Mouse (Mus musculus) midbrain, embryonic 15.5 days (tissue): ENCODE results near the gene Sez6l. TPM values are rescaled to one million over a fixed set of nuclear protein-coding genes. Genes with fewer than 3 reads are reported as not detected.

Experiments used
- ATAC-seq: fragments of 200-750 bp; cut with Nextera tagmentation; replicated peaks from 2 replicates; pipeline ENCODE4 v1.8.0; 2017; ENCODE audit warnings: moderate TSS enrichment
- H3K27ac ChIP-seq: fragments of 300-500 bp; sonication (generic); 2 replicates; pipeline ENCODE4 v1.5.1; 2015; ENCODE audit warnings: mild to moderate bottlenecking, inconsistent platforms
- H3K27me3 ChIP-seq: fragments of 300-500 bp; sonication (generic); replicated peaks from 2 replicates; pipeline ENCODE4 v1.6.1; 2015; ENCODE audit warnings: inconsistent platforms
- H3K36me3 ChIP-seq: fragments of 300-500 bp; sonication (generic); replicated peaks from 2 replicates; pipeline ENCODE4 v1.6.1; 2015; ENCODE audit warnings: inconsistent platforms
- H3K4me1 ChIP-seq: fragments of 300-500 bp; sonication (generic); 2 replicates; pipeline ENCODE4 v1.6.1; 2015; ENCODE audit warnings: inconsistent platforms
- H3K4me2 ChIP-seq: fragments of 300-500 bp; sonication (generic); 2 replicates; pipeline ENCODE4 v1.6.1; 2015; ENCODE audit warnings: inconsistent platforms, mild to moderate bottlenecking, moderate library complexity
- H3K4me3 ChIP-seq: fragments of 300-500 bp; sonication (generic); 2 replicates; pipeline ENCODE4 v1.5.1; 2015; ENCODE audit warnings: mild to moderate bottlenecking, inconsistent platforms
- H3K9ac ChIP-seq: fragments of 300-500 bp; sonication (generic); 2 replicates; pipeline ENCODE4 v1.6.1; 2015; ENCODE audit warnings: mild to moderate bottlenecking, inconsistent platforms
- H3K9me3 ChIP-seq: fragments of 300-500 bp; sonication (generic); 2 replicates; pipeline ENCODE4 v1.6.1; 2016; ENCODE audit warnings: inconsistent platforms
- WGBS: fragments of 180-500 bp; shearing (Covaris S2); methylation state at CpG from one replicate; pipeline ENCODE4 v1.1.7; 2015; ENCODE audit warnings: mixed read lengths; 5-methylcytosine and 5-hydroxymethylcytosine counted together
- polyA plus RNA-seq: library from polyadenylated mRNA; unstranded; fragments of >200 nt; fragmentation: Nextera tagmentation; extraction: Ambion mirVana; gene quantifications from 2 replicates; pipeline ENCODE4 v1.2.1, GENCODE M21; 2015

The Sez6l gene
- polyA plus RNA-seq, 1 experiment from 2014 or later: 67.5 TPM

DNA sequence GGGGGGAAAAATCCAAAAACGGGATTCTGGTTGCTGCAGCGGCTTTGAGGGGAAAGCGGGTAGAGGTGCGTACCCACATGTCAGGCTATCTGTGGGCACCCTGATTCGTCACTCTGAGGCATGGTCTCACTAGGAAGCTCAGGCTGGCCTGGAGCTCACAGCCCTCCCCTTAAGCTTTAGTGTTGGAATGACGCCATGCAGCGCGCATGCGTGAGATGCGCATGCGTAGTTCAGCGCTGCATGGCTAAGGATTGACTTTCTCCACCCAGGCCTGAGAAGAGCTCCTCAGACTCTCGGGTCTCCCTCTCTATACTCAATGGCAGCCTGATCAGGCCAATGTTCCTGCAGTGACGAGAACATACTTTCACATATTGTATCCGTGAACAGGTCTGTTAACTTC is 24.2 kb downstream of the Sez6l start:
- 84% methylated on average over 15 of the region's 15 CpGs for WGBS
- Histone ChIP-seq H3K4me2 (no peak overlapping the region), H3K9me3 (no peaks in the 10 kb centered on the region), H3K36me3 (no peaks in the 10 kb centered on the region), H3K4me1 (peaks cover 62% of the 10 kb centered on the region), H3K27ac (peak overlapping the region; percentile 82), H3K27me3 (no peaks in the 10 kb centered on the region), H3K9ac (no peak overlapping the region), H3K4me3 (no peak overlapping the region)
- no peak for ATAC-seq

DNA sequence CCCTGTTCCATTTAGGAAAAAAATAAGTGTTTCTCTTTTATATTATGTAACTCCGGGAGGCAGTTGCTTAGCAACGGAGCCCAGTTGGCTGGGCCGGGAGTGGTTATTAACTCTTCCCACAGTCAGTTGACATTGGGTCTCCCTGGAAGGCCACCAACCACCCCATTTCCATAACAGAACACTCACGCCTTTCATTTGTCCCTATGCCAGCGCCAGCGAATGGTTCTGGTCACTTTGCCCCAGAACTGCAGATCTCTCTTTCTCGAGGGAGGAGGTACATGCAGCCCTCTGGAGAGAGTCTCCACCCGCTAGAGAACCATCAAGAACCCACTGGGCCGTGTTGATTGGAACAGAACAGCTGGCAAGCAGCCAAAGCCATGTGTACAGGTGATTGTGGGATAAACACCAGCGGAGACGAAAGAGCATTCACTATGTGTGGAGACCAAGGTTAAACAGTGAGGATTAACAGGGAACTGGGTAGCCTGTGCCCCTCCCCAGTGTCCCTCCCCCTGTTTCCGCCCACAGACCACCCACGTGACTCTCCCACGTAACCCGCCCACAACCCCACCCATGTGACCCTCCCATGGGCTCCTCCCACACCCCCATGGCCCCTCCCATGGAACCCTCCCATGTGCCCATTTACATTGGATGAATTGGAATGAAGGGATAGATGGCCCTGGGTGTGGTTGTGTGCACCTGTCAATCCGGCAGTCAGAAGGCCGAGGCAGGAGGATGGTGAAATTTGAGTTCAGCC is 24.8 kb downstream of the Sez6l start:
- Histone ChIP-seq H3K4me2 (peak overlapping the region; percentile 17), H3K4me3 (no peak overlapping the region), H3K27me3 (no peaks in the 10 kb centered on the region), H3K9ac (no peak overlapping the region), H3K9me3 (no peaks in the 10 kb centered on the region), H3K36me3 (no peaks in the 10 kb centered on the region), H3K4me1 (peaks cover 66% of the 10 kb centered on the region), H3K27ac (peak overlapping the region; percentile 82)
- ATAC-seq: peak; percentile 68
- 29% methylated on average over 17 of the region's 17 CpGs for WGBS

DNA sequence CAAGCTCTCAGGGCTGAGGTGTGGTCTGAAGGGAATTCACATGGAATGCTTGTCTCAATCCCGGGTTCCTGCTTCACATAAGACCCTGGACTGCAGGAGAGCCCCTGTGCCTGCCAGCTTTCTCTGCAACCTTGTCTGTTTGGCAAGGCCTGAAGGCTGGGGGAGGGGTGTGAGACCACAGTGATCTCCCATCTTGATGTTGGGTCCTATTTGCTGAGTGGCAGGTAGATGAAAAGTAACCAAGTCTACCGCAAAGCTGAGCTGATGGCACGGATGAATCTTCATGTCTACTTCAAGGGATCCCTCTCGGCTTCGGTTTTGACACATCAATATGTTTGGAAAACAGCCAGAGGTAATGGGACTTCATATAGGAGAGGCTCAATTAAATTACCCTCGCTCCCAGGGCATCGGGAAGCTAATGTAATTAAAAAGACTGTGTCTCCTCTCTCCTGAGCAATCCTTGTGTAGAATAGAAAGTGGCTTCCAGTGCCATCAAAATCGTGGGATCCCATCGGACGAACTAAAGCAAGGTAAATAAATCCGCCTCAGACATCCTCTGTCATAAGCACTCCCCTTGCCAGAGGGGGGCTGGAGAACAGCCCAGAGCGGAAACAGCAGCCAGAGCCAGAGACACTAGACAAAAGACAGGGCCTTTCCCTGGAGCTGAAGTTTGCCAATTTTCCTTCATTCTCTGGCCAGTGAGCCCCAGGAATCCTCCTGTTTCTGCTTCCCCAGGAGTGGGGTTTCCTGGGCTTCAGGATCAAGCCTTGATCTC is 28.0 kb downstream of the Sez6l start:
- 38% methylated on average over 12 of the region's 12 CpGs for WGBS
- H3K4me1 ChIP-seq: peaks cover 72% of the 10 kb centered on the region
- H3K27me3 ChIP-seq: no peaks in the 10 kb centered on the region

DNA sequence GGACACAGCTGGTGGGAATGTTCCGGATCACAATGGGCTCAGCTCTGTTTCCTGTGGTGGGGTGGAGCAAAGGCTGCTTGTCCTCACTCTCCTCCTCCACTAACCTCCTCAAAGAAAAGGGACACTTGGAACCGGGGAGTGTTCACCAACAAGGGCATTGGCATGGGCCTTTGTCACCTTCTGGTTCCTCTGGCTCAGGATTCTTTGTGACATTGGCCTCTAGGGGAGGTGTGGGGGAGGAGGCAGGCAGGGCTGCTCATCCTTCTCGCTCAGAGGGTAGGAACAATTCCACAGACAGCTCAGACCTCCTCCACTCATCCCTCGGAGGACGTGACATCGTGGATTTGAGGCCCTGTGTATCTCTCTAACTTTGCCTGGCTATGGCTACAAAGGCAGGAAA is 30.2 kb downstream of the Sez6l start:
- Histone ChIP-seq H3K27ac (no peak overlapping the region), H3K27me3 (no peaks in the 10 kb centered on the region), H3K4me3 (no peak overlapping the region), H3K9me3 (no peaks in the 10 kb centered on the region), H3K36me3 (no peaks in the 10 kb centered on the region), H3K9ac (no peak overlapping the region), H3K4me1 (peaks cover 74% of the 10 kb centered on the region), H3K4me2 (no peak overlapping the region)
- ATAC-seq: no peak
- WGBS: 63% methylated on average over 6 of the region's 6 CpGs

More for the DNA sequence above, 28.0 kb downstream of the Sez6l start:
- H3K9ac ChIP-seq: no peak overlapping the region
- H3K4me3 ChIP-seq: no peak overlapping the region
- H3K4me2 ChIP-seq: no peak overlapping the region
- H3K27ac ChIP-seq: peak overlapping the region; percentile 67
- ATAC-seq: no peak
- H3K36me3 ChIP-seq: no peaks in the 10 kb centered on the region
- H3K9me3 ChIP-seq: no peaks in the 10 kb centered on the region

DNA sequence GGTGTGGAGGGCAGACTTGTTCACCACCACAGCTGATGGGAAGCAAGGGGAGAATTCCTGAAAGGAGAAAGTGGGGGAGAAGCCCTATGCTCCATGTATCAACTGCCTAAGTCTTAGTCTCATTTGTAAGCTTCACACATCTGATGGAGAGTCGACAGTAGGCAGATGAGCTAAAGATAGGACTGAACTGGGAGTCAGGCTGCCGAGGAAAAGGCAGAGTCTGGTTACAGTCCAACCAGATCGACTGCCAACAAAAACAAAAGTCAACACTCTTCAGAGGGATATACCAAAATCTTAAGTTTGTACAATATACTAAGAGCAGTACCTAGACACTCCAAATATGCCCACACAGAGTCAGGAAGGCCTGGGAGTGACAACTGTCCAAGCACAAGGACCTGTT is 38.7 kb downstream of the Sez6l start:
- Histone ChIP-seq H3K36me3 (no peaks in the 10 kb centered on the region), H3K27me3 (no peaks in the 10 kb centered on the region), H3K9me3 (no peaks in the 10 kb centered on the region), H3K27ac (no peak overlapping the region), H3K4me2 (no peak overlapping the region), H3K4me1 (peaks cover 20% of the 10 kb centered on the region), H3K4me3 (no peak overlapping the region), H3K9ac (no peak overlapping the region)
- ATAC-seq: no peak
- whole genome bisulfite sequencing: 78% methylated on average over 3 of the region's 3 CpGs

DNA sequence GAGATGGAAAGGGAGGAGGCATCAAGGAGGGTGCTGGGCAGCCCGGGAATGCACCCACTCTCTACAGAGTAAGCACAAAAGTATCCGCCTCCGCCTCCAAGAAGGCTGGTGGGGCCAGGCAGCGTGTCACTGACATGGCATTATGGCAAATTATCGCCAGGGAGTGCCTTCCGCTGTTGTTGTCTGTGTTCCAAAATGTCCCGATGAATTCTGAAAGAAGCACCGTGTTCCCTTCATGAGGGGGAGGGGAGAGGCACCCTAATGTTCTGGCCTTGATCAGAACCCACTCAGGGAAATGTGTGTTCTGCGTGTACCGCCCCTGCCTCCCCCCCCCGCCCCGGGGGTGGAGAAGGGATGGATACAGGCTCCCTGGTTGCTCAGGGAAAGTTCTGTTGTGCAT is 41.1 kb downstream of the Sez6l start:
- Histone ChIP-seq H3K27ac (no peak overlapping the region), H3K9me3 (no peaks in the 10 kb centered on the region), H3K4me2 (no peak overlapping the region), H3K27me3 (no peaks in the 10 kb centered on the region), H3K4me1 (peaks cover 16% of the 10 kb centered on the region), H3K4me3 (no peak overlapping the region), H3K36me3 (no peaks in the 10 kb centered on the region), H3K9ac (no peak overlapping the region)
- WGBS: 73% methylated on average over 12 of the region's 12 CpGs
- no peak for ATAC-seq

DNA sequence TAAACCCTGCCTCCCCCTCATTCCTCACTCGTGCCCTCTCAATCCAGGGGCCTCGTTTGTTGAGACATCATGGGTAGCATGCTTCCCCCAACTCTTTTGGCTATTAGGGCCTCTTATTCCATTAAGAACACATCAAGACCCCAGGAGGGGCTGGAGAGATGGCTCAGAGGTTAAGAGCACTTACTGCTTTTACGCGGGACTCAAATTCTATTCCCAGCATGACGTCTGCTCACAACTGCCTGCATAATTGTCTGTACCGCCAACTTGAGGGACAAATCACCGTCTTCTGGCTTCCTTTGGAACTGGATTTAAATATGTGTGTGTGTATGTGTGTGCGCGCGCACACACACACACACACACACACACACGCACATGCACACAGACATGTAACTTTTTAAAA is 42.8 kb downstream of the Sez6l start:
- H3K4me2 ChIP-seq: no peak overlapping the region
- no peak overlapping the region for H3K4me3 ChIP-seq
- H3K27me3 ChIP-seq: no peaks in the 10 kb centered on the region
- H3K9ac ChIP-seq: no peak overlapping the region
- no peaks in the 10 kb centered on the region for H3K36me3 ChIP-seq
- WGBS: 40% methylated on average over 11 of the region's 11 CpGs
- H3K27ac ChIP-seq: no peak overlapping the region
- peaks cover 16% of the 10 kb centered on the region for H3K4me1 ChIP-seq
- H3K9me3 ChIP-seq: no peaks in the 10 kb centered on the region
- ATAC-seq: no peak

DNA sequence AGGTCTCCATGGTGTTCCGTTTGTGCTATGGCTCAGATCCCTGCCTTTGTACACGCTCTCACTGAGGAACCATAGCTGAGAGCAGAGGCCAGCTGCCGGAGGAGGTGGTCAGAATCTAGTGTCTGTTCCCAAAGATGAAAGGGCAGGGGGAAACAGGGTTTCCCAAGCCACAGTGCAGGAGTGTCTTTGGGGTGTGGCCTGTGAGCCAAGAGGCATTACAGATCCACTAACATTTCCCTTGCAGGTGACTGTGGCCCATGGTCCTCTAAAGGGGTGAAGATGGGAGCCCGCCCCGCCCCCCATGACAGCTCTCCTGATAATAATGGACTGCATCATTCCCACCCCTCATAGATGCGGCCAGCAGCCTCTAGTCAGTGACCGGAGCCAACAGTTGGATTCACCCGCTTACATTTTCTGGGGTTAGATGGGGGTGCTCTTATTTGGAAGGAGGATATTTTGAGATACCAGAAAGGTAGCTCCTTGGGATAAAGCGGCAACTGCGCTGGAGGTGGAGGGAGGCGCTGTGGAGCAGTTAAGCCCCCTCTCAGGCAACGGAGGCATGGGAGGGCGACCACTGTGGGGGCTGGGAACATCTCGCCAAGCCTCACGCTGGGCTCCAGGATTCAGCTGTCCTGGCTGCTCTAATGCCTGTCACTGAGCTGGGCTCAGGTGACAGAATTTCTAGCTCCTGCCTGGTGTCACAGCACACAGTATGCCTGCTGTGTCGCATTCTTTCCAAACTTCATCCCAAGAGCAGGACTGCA is 43.5 kb downstream of the Sez6l start:
- H3K27me3 ChIP-seq: no peaks in the 10 kb centered on the region
- no peaks in the 10 kb centered on the region for H3K36me3 ChIP-seq
- 43% methylated on average over 16 of the region's 16 CpGs for WGBS
- peaks cover 21% of the 10 kb centered on the region for H3K4me1 ChIP-seq
- no peak overlapping the region for H3K27ac ChIP-seq
- no peak for ATAC-seq
- H3K9me3 ChIP-seq: no peaks in the 10 kb centered on the region
- no peak overlapping the region for H3K9ac ChIP-seq
- no peak overlapping the region for H3K4me2 ChIP-seq
- H3K4me3 ChIP-seq: no peak overlapping the region

DNA sequence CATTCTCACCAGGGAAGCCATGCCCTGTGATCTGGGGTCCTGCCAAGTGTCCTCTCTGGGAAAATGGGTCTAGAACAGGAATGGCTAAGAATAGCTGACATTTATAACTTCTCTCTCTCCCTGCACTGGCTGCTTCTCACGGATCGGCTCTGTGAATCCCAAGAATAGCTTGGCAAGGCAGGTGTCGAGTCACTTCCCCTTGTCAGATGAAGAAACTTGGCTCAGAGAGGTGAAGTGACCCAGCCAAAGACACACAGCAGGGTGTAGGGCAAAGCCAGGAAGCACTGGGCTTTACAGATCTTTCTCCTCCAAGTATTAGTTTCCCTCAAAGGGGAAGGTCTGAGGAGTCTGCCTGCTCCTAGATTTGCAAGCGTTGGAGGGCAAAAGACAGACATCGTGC is 44.1 kb downstream of the Sez6l start:
- Histone ChIP-seq H3K4me1 (peaks cover 21% of the 10 kb centered on the region), H3K4me2 (no peak overlapping the region), H3K36me3 (no peaks in the 10 kb centered on the region), H3K9me3 (no peaks in the 10 kb centered on the region), H3K9ac (no peak overlapping the region), H3K27ac (no peak overlapping the region), H3K4me3 (no peak overlapping the region), H3K27me3 (no peaks in the 10 kb centered on the region)
- ATAC-seq: no peak
- 85% methylated on average over 5 of the region's 5 CpGs for WGBS

DNA sequence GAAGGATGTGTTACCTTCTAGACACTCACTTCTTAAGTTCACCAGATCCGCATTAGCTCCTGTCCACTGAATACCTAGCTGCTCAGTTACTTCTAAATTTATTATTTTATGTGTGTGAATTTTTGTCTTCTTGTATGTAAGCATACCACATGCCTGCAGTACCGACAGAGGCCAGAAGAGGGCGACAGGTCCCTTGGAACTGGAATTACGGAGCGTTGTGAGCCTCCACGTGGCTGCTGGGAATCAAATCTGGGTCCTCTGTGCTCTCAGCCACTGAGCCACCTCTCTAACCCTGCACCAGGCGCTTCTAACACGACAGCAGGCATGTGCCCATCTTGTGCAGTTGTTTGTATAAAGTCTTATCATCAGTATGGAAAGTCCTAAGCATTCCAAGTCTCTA is 44.8 kb downstream of the Sez6l start:
- peaks cover 25% of the 10 kb centered on the region for H3K4me1 ChIP-seq
- H3K9ac ChIP-seq: no peak overlapping the region
- H3K4me3 ChIP-seq: no peak overlapping the region
- H3K27ac ChIP-seq: no peak overlapping the region
- no peak overlapping the region for H3K4me2 ChIP-seq
- 75% methylated on average over 8 of the region's 8 CpGs for WGBS
- no peak for ATAC-seq
- no peaks in the 10 kb centered on the region for H3K9me3 ChIP-seq
- no peaks in the 10 kb centered on the region for H3K36me3 ChIP-seq
- no peaks in the 10 kb centered on the region for H3K27me3 ChIP-seq

DNA sequence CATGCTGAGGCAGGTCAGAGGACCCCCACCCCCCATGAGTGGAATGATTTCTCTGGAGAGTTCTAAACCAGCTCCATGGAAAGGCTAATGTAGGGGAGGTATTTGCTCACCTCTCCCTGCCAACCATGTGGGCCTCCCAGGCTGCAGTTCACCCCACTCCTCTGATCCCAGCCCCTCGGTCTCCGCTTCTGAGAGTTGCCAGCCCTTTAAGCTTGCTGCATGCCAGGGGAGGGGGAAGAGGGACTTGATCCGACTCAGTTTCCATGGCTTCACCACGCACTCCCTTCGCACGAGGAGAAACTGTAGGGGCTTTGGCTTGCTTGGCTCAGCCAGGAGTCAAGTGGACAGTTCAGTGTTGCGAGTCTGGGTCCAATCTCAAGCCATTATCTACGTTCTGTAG is 45.9 kb downstream of the Sez6l start:
- Histone ChIP-seq H3K36me3 (no peaks in the 10 kb centered on the region), H3K9ac (no peak overlapping the region), H3K27ac (no peak overlapping the region), H3K9me3 (no peaks in the 10 kb centered on the region), H3K4me1 (peaks cover 33% of the 10 kb centered on the region), H3K4me3 (no peak overlapping the region), H3K4me2 (no peak overlapping the region), H3K27me3 (no peaks in the 10 kb centered on the region)
- WGBS: 22% methylated on average over 8 of the region's 8 CpGs
- ATAC-seq: no peak

DNA sequence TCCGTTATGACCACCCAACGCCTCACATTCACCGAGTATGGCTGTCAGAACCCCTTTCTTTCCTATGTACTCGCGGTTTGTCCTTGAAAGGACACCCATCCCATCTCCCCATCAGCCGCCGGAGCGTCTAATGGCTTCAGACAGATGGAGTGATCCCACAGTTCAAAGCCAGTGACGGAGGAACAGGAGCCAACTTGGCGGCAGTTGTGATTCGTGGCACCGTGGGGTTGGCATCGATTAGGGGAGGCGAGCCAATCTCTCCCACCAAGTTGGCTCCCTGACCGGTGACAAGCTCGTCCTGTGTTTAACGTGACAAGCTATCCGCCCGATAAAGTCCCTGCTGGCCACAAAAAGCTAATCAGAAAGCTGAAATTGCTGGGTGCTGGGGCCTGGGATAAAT is 50.0 kb downstream of the Sez6l start:
- no peak overlapping the region for H3K9ac ChIP-seq
- ATAC-seq: no peak; the same call in 1 of the 2 replicates
- H3K4me2 ChIP-seq: no peak overlapping the region
- H3K4me1 ChIP-seq: peaks cover 30% of the 10 kb centered on the region
- H3K9me3 ChIP-seq: no peaks in the 10 kb centered on the region
- no peaks in the 10 kb centered on the region for H3K36me3 ChIP-seq
- 59% methylated on average over 19 of the region's 19 CpGs for WGBS
- no peak overlapping the region for H3K4me3 ChIP-seq
- no peaks in the 10 kb centered on the region for H3K27me3 ChIP-seq
- H3K27ac ChIP-seq: 0 out of 2 replicates have a peak overlapping the region, but pooled peaks have one; percentile 7
